Mouse (Mus musculus) right cerebral cortex, postnatal 14 days (tissue): ENCODE data around the gene Allc.

Experiments used
- DNase-seq: peaks from one replicate; pipeline ENCODE4 v3.0.0; 2022

Allc gene

GRCm38 (mm10) chr12:28582423-28582822 lies at the start of gene Allc:
Gene Allc, minus strand, starts transcription at chr12:28582523.
- no peak for DNase-seq

GRCm38 (mm10) chr12:28628436-28628835 lies 46.1 kb upstream of the Allc start:
- no peak for DNase-seq

- DNase-seq: no peak
Observed at GRCm38 (mm10) chr12:28627092-28627491, 44.8 kb upstream of the Allc start.

GRCm38 (mm10) chr12:28625407-28625806 lies 43.1 kb upstream of the Allc start:
- no peak for DNase-seq

GRCm38 (mm10) chr12:28624251-28624650 lies 41.9 kb upstream of the Allc start:
- no peak for DNase-seq

- DNase-seq: no peak
Observed at GRCm38 (mm10) chr12:28623195-28623594, 40.9 kb upstream of the Allc start, which contains the start of gene Colec11. Gene Colec11, minus strand, starts transcription at chr12:28623377.

GRCm38 (mm10) chr12:28622641-28623040 lies 40.3 kb upstream of the Allc start:
- no peak for DNase-seq

GRCm38 (mm10) chr12:28622167-28622532 lies 39.8 kb upstream of the Allc start:
- DNase-seq: peak; percentile 22

- no peak for DNase-seq
Observed at GRCm38 (mm10) chr12:28621451-28622166, 39.3 kb upstream of the Allc start.

- DNase-seq: no peak
Observed at GRCm38 (mm10) chr12:28617297-28617696, 35.0 kb upstream of the Allc start.

- no peak for DNase-seq
Observed at GRCm38 (mm10) chr12:28614401-28614800, 32.1 kb upstream of the Allc start.

GRCm38 (mm10) chr12:28612391-28612790 lies 30.1 kb upstream of the Allc start:
- peak; percentile 22 for DNase-seq

GRCm38 (mm10) chr12:28607546-28608305 lies 25.4 kb upstream of the Allc start:
- DNase-seq: peak; percentile 42

GRCm38 (mm10) chr12:28603494-28603893 lies 21.2 kb upstream of the Allc start:
- DNase-seq: no peak

- DNase-seq: no peak
Observed at GRCm38 (mm10) chr12:28602259-28602658, 19.9 kb upstream of the Allc start.

GRCm38 (mm10) chr12:28598526-28598991 lies 16.2 kb upstream of the Allc start:
- no peak for DNase-seq

- DNase-seq: no peak
Observed at GRCm38 (mm10) chr12:28598110-28598509, 15.8 kb upstream of the Allc start.

GRCm38 (mm10) chr12:28597699-28598098 lies 15.4 kb upstream of the Allc start:
- DNase-seq: no peak

GRCm38 (mm10) chr12:28596851-28597250 lies 14.5 kb upstream of the Allc start:
- DNase-seq: no peak

- DNase-seq: no peak
Observed at GRCm38 (mm10) chr12:28590428-28590827, 8.1 kb upstream of the Allc start.

GRCm38 (mm10) chr12:28589090-28589868 lies 7.0 kb upstream of the Allc start:
- DNase-seq: peak; percentile 92

GRCm38 (mm10) chr12:28587949-28588348 lies 5.6 kb upstream of the Allc start:
- DNase-seq: peak; percentile 51

GRCm38 (mm10) chr12:28584036-28584435 lies 1.7 kb upstream of the Allc start:
- no peak for DNase-seq
